Mouse (Mus musculus) adipose tissue, adult 10 weeks (tissue): ENCODE measurements around the gene Elf1. TPM values are rescaled to one million over a fixed set of nuclear protein-coding genes. Genes with fewer than 3 reads are reported as not detected.

Source experiments
- polyA plus RNA-seq: library from polyadenylated mRNA; stranded (reverse); fragments of 350-450 nt; fragmentation: Illumina TruSeq; extraction: RNeasy Lipid Tissue Mini Kit (QIAGEN cat#74804); gene quantifications from one replicate; pipeline ENCODE4 v1.2.3, GENCODE M21; 2014; ENCODE audit warnings: low read depth, low replicate concordance

The Elf1 gene
- polyA plus RNA-seq: 24.8 TPM

GRCm38 (mm10) chr14:79480624-79481338 lies at the start of gene Elf1:
Gene Elf1, plus strand, starts transcription at chr14:79481194.

GRCm38 (mm10) chr14:79451681-79452590 lies 29.1 kb upstream of the Elf1 start, which contains the start of gene Kbtbd6:
Gene Kbtbd6, plus strand, starts transcription at chr14:79451835.

GRCm38 (mm10) chr14:79481339-79482151 lies 551 bp downstream of the Elf1 start, which contains the start of gene Wbp4:
Gene Wbp4, minus strand, starts transcription at chr14:79481520.

GRCm38 (mm10) chr14:79587139-79587851 lies 106.3 kb downstream of the Elf1 start, which contains the start of gene Sugt1:
Gene Sugt1, plus strand, starts transcription at chr14:79587691.

Other genes starting within 250 kb of the Elf1 start
- gene Zfp957, start 233.8 kb upstream of the Elf1 start, polyA plus RNA-seq: not detected
- 184 TPM for gene Rgcc, start 179.5 kb upstream of the Elf1 start, polyA plus RNA-seq
- 10.8 TPM for gene Naa16, start 90.4 kb upstream of the Elf1 start, polyA plus RNA-seq
- 8.0 TPM for gene Mtrf1, start 83.4 kb upstream of the Elf1 start, polyA plus RNA-seq
- gene Kbtbd7, start 54.7 kb upstream of the Elf1 start, polyA plus RNA-seq: 8.9 TPM
- 0.87 TPM for gene Kbtbd6, start 29.4 kb upstream of the Elf1 start, polyA plus RNA-seq
- gene Wbp4, start 326 bp downstream of the Elf1 start, polyA plus RNA-seq: 29.6 TPM
- 58.8 TPM for gene Sugt1, start 106.5 kb downstream of the Elf1 start, polyA plus RNA-seq
- gene Cnmd, start 181.0 kb downstream of the Elf1 start, polyA plus RNA-seq: 7.5 TPM